ENCODE assay signal across 25 mouse cellular contexts in genomic region chr8:106462131-106462530, GRCm38 (mm10). TPM values are rescaled to one million over a fixed set of nuclear protein-coding genes. Genes with fewer than 3 reads are reported as not detected.
"Had no signal": no experiment of that assay in that cellular context is flagged by ENCODE, and none has a peak within 500 bp of the region (broad histone marks: within the 10 kb centered on the region; RNA-seq: fewer than 3 reads in every experiment).

No protein-coding gene starts in this region.

- ATAC-seq: midbrain, embryonic 16.5 days had no signal

- H3K9ac ChIP-seq: lung, embryonic 14.5 days; midbrain, embryonic 12.5 days; neural tube, embryonic 13.5 days; neural tube, embryonic 15.5 days had no signal

- H3K4me2 ChIP-seq: lung, embryonic 14.5 days; midbrain, embryonic 12.5 days; neural tube, embryonic 13.5 days; neural tube, embryonic 15.5 days had no signal

- H3K4me1 ChIP-seq: midbrain, embryonic 12.5 days had no signal

- H3K27me3 ChIP-seq: midbrain, embryonic 12.5 days; neural tube, embryonic 13.5 days; neural tube, embryonic 15.5 days had no signal

- H3K36me3 ChIP-seq: midbrain, embryonic 12.5 days; neural tube, embryonic 13.5 days; neural tube, embryonic 15.5 days had no signal

- H3K27ac ChIP-seq: midbrain, embryonic 12.5 days; neural tube, embryonic 13.5 days; neural tube, embryonic 15.5 days had no signal

- H3K4me3 ChIP-seq: midbrain, embryonic 12.5 days; myocyte; neural tube, embryonic 13.5 days; neural tube, embryonic 15.5 days had no signal

- DNase-seq: lung, adult 18-20 months; lung, embryonic 14.5 days; lung, postnatal 10 days; lung, postnatal 4 days; midbrain, embryonic 14.5 days; retina, postnatal 1 day; right cerebral cortex, adult 18-20 months; right cerebral cortex, postnatal 25 days; right cerebral cortex, postnatal 4 days; spleen, adult 18-20 months; thymus, adult 18-20 months; thymus, postnatal 14 days; thymus, postnatal 36 days had no signal

- H3K9me3 ChIP-seq: midbrain, embryonic 12.5 days; neural tube, embryonic 13.5 days; neural tube, embryonic 15.5 days had no signal

RNA-seq across cellular contexts. Expression of gene 6030452D12Rik, which starts 38.2 kb away (rescaled TPM):
- total RNA-seq: megakaryocyte, adult 5-6 weeks had no signal
- polyA plus RNA-seq: lung, embryonic 14.5 days; lung, embryonic 16.5 days; midbrain, embryonic 12.5 days; midbrain, embryonic 14.5 days; midbrain, embryonic 16.5 days; myocyte; neural tube, embryonic 11.5 days; neural tube, embryonic 13.5 days; neural tube, embryonic 15.5 days; small intestine, adult 2 months; stomach, embryonic 14.5 days; stomach, embryonic 16.5 days; thymus, postnatal 0 days had no signal

RNA-seq across cellular contexts. Expression of gene Cdh3, which starts 48.6 kb away (rescaled TPM):
- total RNA-seq: megakaryocyte, adult 5-6 weeks had no signal
